8 mouse cellular contexts compared by ENCODE assay signal in genomic region chr8:71475702-71476075, GRCm38 (mm10). TPM values are rescaled to one million over a fixed set of nuclear protein-coding genes. Genes with fewer than 3 reads are reported as not detected.
DNase-seq lines count a peak whose midpoint lies in the region; ATAC-seq lines count a peak whose summit lies in the region.

No protein-coding gene starts in this region.

- 23% methylated on average over 4 of the region's 4 CpGs for WGBS in heart, embryonic 15.5 days
- WGBS in embryonic facial prominence, embryonic 10.5 days: 31% methylated on average over 4 of the region's 4 CpGs
- WGBS in hindbrain, embryonic 16.5 days: 21% methylated on average over 4 of the region's 4 CpGs

- DNase-seq in heart, postnatal 4 days: no peak
- DNase-seq in embryonic facial prominence, embryonic 10.5 days (ENCODE audit: low spot score): peak; percentile 20
- DNase-seq in neural tube, embryonic 10.5 days (ENCODE audit: extremely low spot score, low spot score): peak; percentile 38
- no peak for DNase-seq in right cerebral cortex, postnatal 14 days
- no peak for DNase-seq in spleen, postnatal 14 days (ENCODE audit: low spot score in 2 of 2)
- DNase-seq in urinary bladder, postnatal 4 days (ENCODE audit: low spot score in 2 of 2): no peak

- peaks cover 31% of the 10 kb centered on the region for H3K36me3 ChIP-seq in heart, embryonic 15.5 days
- H3K36me3 ChIP-seq in embryonic facial prominence, embryonic 10.5 days (replicated peaks): peaks cover 82% of the 10 kb centered on the region
- peaks cover 36% of the 10 kb centered on the region for H3K36me3 ChIP-seq in hindbrain, embryonic 16.5 days (ENCODE audit: control insufficient read depth, insufficient read depth, low read length)

- H3K27ac ChIP-seq in heart, embryonic 15.5 days: peak overlapping the region; percentile 90
- peak overlapping the region; percentile 88; the same call in 1 of the 2 replicates for H3K27ac ChIP-seq in embryonic facial prominence, embryonic 10.5 days (replicated peaks)
- peak overlapping the region; percentile 85 for H3K27ac ChIP-seq in hindbrain, embryonic 16.5 days (ENCODE audit: low read depth, low read length)

- H3K9me3 ChIP-seq in heart, embryonic 15.5 days (replicated peaks): no peaks in the 10 kb centered on the region
- H3K9me3 ChIP-seq in embryonic facial prominence, embryonic 10.5 days: no peaks in the 10 kb centered on the region
- H3K9me3 ChIP-seq in hindbrain, embryonic 16.5 days (ENCODE audit: control insufficient read depth, low read length): no peaks in the 10 kb centered on the region

- ATAC-seq in heart, embryonic 15.5 days (replicated peaks; ENCODE audit: insufficient number of reproducible peaks, insufficient read depth, low FRiP score, low read depth): no peak
- ATAC-seq in hindbrain, embryonic 16.5 days: peak; percentile 3; the same call in 1 of the 2 replicates

- H3K4me1 ChIP-seq in heart, embryonic 15.5 days (replicated peaks): peaks cover 22% of the 10 kb centered on the region
- H3K4me1 ChIP-seq in embryonic facial prominence, embryonic 10.5 days: peaks cover 30% of the 10 kb centered on the region
- peaks cover 15% of the 10 kb centered on the region for H3K4me1 ChIP-seq in hindbrain, embryonic 16.5 days (ENCODE audit: control insufficient read depth, insufficient read depth, low read depth, low read length)

- peaks cover 9% of the 10 kb centered on the region; the same call in 1 of the 2 replicates for H3K27me3 ChIP-seq in heart, embryonic 15.5 days
- peaks cover 24% of the 10 kb centered on the region for H3K27me3 ChIP-seq in embryonic facial prominence, embryonic 10.5 days (replicated peaks; ENCODE audit: low read depth, poor library complexity, severe bottlenecking)
- H3K27me3 ChIP-seq in hindbrain, embryonic 16.5 days (replicated peaks; ENCODE audit: control insufficient read depth, insufficient read depth, low read length): no peaks in the 10 kb centered on the region

- H3K4me3 ChIP-seq in heart, embryonic 15.5 days: peak overlapping the region; percentile 74
- H3K4me3 ChIP-seq in embryonic facial prominence, embryonic 10.5 days: peak overlapping the region; percentile 71
- H3K4me3 ChIP-seq in hindbrain, embryonic 16.5 days (ENCODE audit: low read length): peak overlapping the region; percentile 54

- peak overlapping the region; percentile 81 for H3K9ac ChIP-seq in heart, embryonic 15.5 days
- H3K9ac ChIP-seq in hindbrain, embryonic 16.5 days (ENCODE audit: low read depth, low read length): peak overlapping the region; percentile 24; the same call in 1 of the 2 replicates

- H3K4me2 ChIP-seq in heart, embryonic 15.5 days: peak overlapping the region; percentile 94
- peak overlapping the region; percentile 89 for H3K4me2 ChIP-seq in hindbrain, embryonic 16.5 days (ENCODE audit: low read length)

RNA-seq across cellular contexts. Expression of gene Dda1, which starts 6.7 kb away (rescaled TPM):
- 68.4 and 84.1 TPM in 2 replicates for polyA plus RNA-seq in heart, embryonic 15.5 days (2015; fragmentation: Nextera tagmentation; extraction: Ambion mirVana)
- total RNA-seq in heart, postnatal 4 days (2021): 10 to 100 TPM; 42.0 to 46.2 TPM
- polyA plus RNA-seq in embryonic facial prominence, embryonic 10.5 days (2016; fragmentation: Nextera tagmentation; extraction: Ambion mirVana): 131 and 134 TPM in 2 replicates
- 240 and 247 TPM in 2 replicates for polyA plus RNA-seq in hindbrain, embryonic 16.5 days (2015; fragmentation: Nextera tagmentation; extraction: Ambion mirVana)

RNA-seq across cellular contexts. Expression of gene Ano8, which starts 10.1 kb away (rescaled TPM):
- polyA plus RNA-seq in heart, embryonic 15.5 days (2015; fragmentation: Nextera tagmentation; extraction: Ambion mirVana): 0.81 and 1.9 TPM in 2 replicates
- total RNA-seq in heart, postnatal 4 days (2021): 10 to 100 TPM; 13.5 to 15.4 TPM
- polyA plus RNA-seq in embryonic facial prominence, embryonic 10.5 days (2016; fragmentation: Nextera tagmentation; extraction: Ambion mirVana): 2.4 and 3.2 TPM in 2 replicates
- polyA plus RNA-seq in hindbrain, embryonic 16.5 days (2015; fragmentation: Nextera tagmentation; extraction: Ambion mirVana): 2.3 and 4.5 TPM in 2 replicates

RNA-seq across cellular contexts. Expression of gene Mrpl34, which starts 10.9 kb away (rescaled TPM):
- 149 and 188 TPM in 2 replicates for polyA plus RNA-seq in heart, embryonic 15.5 days (2015; fragmentation: Nextera tagmentation; extraction: Ambion mirVana)
- 100 to 1,000 TPM in 1 of 2 experiments, 10 to 100 TPM in 1; 96.0 to 107 TPM for total RNA-seq in heart, postnatal 4 days (2021)
- polyA plus RNA-seq in embryonic facial prominence, embryonic 10.5 days (2016; fragmentation: Nextera tagmentation; extraction: Ambion mirVana): 223 and 236 TPM in 2 replicates
- 168 and 172 TPM in 2 replicates for polyA plus RNA-seq in hindbrain, embryonic 16.5 days (2015; fragmentation: Nextera tagmentation; extraction: Ambion mirVana)

RNA-seq across cellular contexts. Expression of gene Gtpbp3, which starts 12.2 kb away (rescaled TPM):
- 10.5 and 11.8 TPM in 2 replicates for polyA plus RNA-seq in heart, embryonic 15.5 days (2015; fragmentation: Nextera tagmentation; extraction: Ambion mirVana)
- total RNA-seq in heart, postnatal 4 days (2021): 10 to 100 TPM; 17.8 to 20.1 TPM
- polyA plus RNA-seq in embryonic facial prominence, embryonic 10.5 days (2016; fragmentation: Nextera tagmentation; extraction: Ambion mirVana): 24.5 and 25.3 TPM in 2 replicates
- 14.0 and 14.6 TPM in 2 replicates for polyA plus RNA-seq in hindbrain, embryonic 16.5 days (2015; fragmentation: Nextera tagmentation; extraction: Ambion mirVana)

RNA-seq across cellular contexts. Expression of gene Abhd8, which starts 12.2 kb away (rescaled TPM):
- 34.6 and 45.0 TPM in 2 replicates for polyA plus RNA-seq in heart, embryonic 15.5 days (2015; fragmentation: Nextera tagmentation; extraction: Ambion mirVana)
- total RNA-seq in heart, postnatal 4 days (2021): 10 to 100 TPM; 37.7 to 39.3 TPM
- polyA plus RNA-seq in embryonic facial prominence, embryonic 10.5 days (2016; fragmentation: Nextera tagmentation; extraction: Ambion mirVana): 66.4 and 69.4 TPM in 2 replicates
- 172 and 182 TPM in 2 replicates for polyA plus RNA-seq in hindbrain, embryonic 16.5 days (2015; fragmentation: Nextera tagmentation; extraction: Ambion mirVana)

Comparison
In these comparisons a context has a peak if more than half of its experiments do, and no peak if none do; other contexts are left out.
1. DNase-seq: peak in embryonic facial prominence, embryonic 10.5 days (single experiment) and neural tube, embryonic 10.5 days (single experiment); none in heart, postnatal 4 days (single experiment), right cerebral cortex, postnatal 14 days (single experiment), spleen, postnatal 14 days (0 of 2) and urinary bladder, postnatal 4 days (0 of 2).
2. Peak in every context shown above with its lines, with median percentiles within 50 percentile points of each other: H3K27ac ChIP-seq and H3K4me3 ChIP-seq.